Mouse (Mus musculus) embryonic facial prominence, embryonic 11.5 days (tissue): ENCODE data around the gene Ndufv1. TPM values are rescaled to one million over a fixed set of nuclear protein-coding genes. Genes with fewer than 3 reads are reported as not detected.
"Not testable (repeated sequence)": the region's sequence is repeated elsewhere in the genome, so short reads cannot be mapped to it uniquely, and the experiment has no call there.

Experiments
- ATAC-seq: fragments of 200-750 bp; cut with Nextera tagmentation; replicated peaks from 2 replicates; pipeline ENCODE4 v1.8.0; 2017; ENCODE audit warnings: low read depth; ENCODE audit not compliant: insufficient number of reproducible peaks, low FRiP score, low TSS enrichment
- DNase-seq: peaks from one replicate; pipeline ENCODE4 v3.0.0-alpha.2; 2015; ENCODE audit warnings: low spot score
- H3K27ac ChIP-seq: fragments of 300-500 bp; sonication (generic); replicated peaks from 2 replicates; pipeline ENCODE4 v1.5.1; 2014; ENCODE audit warnings: mild to moderate bottlenecking, low read depth, low read length, control low read depth
- H3K27me3 ChIP-seq: fragments of 300-500 bp; sonication (generic); 2 replicates; pipeline ENCODE4 v1.6.1; 2014; ENCODE audit warnings: mild to moderate bottlenecking, low read length, moderate library complexity, mixed read lengths; ENCODE audit not compliant: control insufficient read depth, insufficient read depth
- H3K36me3 ChIP-seq: fragments of 300-500 bp; sonication (generic); replicated peaks from 2 replicates; pipeline ENCODE4 v1.6.1; 2014; ENCODE audit warnings: low read depth, mild to moderate bottlenecking, low read length, moderate library complexity, mixed read lengths; ENCODE audit not compliant: control insufficient read depth, insufficient read depth
- H3K4me1 ChIP-seq: fragments of 300-500 bp; sonication (generic); 2 replicates; pipeline ENCODE4 v1.6.1; 2014; ENCODE audit warnings: low read length, mixed read lengths; ENCODE audit not compliant: control insufficient read depth, insufficient read depth
- H3K4me2 ChIP-seq: fragments of 300-500 bp; sonication (generic); 2 replicates; pipeline ENCODE4 v1.6.1; 2014; ENCODE audit warnings: low read depth, mild to moderate bottlenecking, control low read depth, low read length, moderate library complexity
- H3K4me3 ChIP-seq: fragments of 300-500 bp; sonication (generic); 2 replicates; pipeline ENCODE4 v1.5.1; 2014; ENCODE audit warnings: low read depth, low read length, control low read depth
- H3K9ac ChIP-seq: fragments of 300-500 bp; sonication (generic); replicated peaks from 2 replicates; pipeline ENCODE4 v1.6.1; 2014; ENCODE audit warnings: mild to moderate bottlenecking, control low read depth, low read length
- H3K9me3 ChIP-seq: fragments of 300-500 bp; sonication (generic); replicated peaks from 2 replicates; pipeline ENCODE4 v1.6.1; 2016; ENCODE audit warnings: mild to moderate bottlenecking, low read length, inconsistent platforms, mixed read lengths; ENCODE audit not compliant: control insufficient read depth
- WGBS: fragments of 180-500 bp; shearing (Covaris S2); extraction: QIAGEN DNeasy Blood & Tissue Kit; methylation state at CpG from one replicate; pipeline ENCODE4 v1.1.7; 2014; 5-methylcytosine and 5-hydroxymethylcytosine counted together
- polyA plus RNA-seq: library from polyadenylated mRNA; unstranded; fragments of >200 nt; fragmentation: Nextera tagmentation; extraction: Ambion mirVana; gene quantifications from 2 replicates; pipeline ENCODE4 v1.2.1, GENCODE M21; 2014

Ndufv1 gene
- polyA plus RNA-seq, 1 experiment from 2014 or later: 190 TPM

GRCm38 (mm10) chr19:3980309-3980708 lies 32.3 kb downstream of the Ndufv1 start:
- Histone ChIP-seq H3K36me3 (no peaks in the 10 kb centered on the region), H3K9ac (no peak overlapping the region)

GRCm38 (mm10) chr19:3975866-3976265 lies 36.7 kb downstream of the Ndufv1 start:
- no peaks in the 10 kb centered on the region for H3K4me1 ChIP-seq
- WGBS: 79% methylated on average over 2 of the region's 2 CpGs
- no peak overlapping the region for H3K27ac ChIP-seq
- H3K4me2 ChIP-seq: no peak overlapping the region
- H3K27me3 ChIP-seq: no peaks in the 10 kb centered on the region
- no peak for ATAC-seq
- H3K36me3 ChIP-seq: no peaks in the 10 kb centered on the region
- no peak for DNase-seq
- no peak overlapping the region for H3K4me3 ChIP-seq
- no peak overlapping the region for H3K9ac ChIP-seq
- no peaks in the 10 kb centered on the region for H3K9me3 ChIP-seq

More at GRCm38 (mm10) chr19:3980309-3980708, 32.3 kb downstream of the Ndufv1 start:
- Histone ChIP-seq H3K4me1 (no peaks in the 10 kb centered on the region; the same call in 1 of the 2 replicates), H3K9me3 (no peaks in the 10 kb centered on the region), H3K4me3 (no peak overlapping the region), H3K27ac (no peak overlapping the region), H3K4me2 (no peak overlapping the region), H3K27me3 (no peaks in the 10 kb centered on the region)
- WGBS: 18% methylated on average over 4 of the region's 4 CpGs
- ATAC-seq (peak; percentile 40; the same call in 1 of the 2 replicates), DNase-seq (peak; percentile 92)

GRCm38 (mm10) chr19:3974608-3975007 lies 38.0 kb downstream of the Ndufv1 start:
- ATAC-seq, H3K27me3 ChIP-seq, H3K36me3 ChIP-seq, H3K4me2 ChIP-seq, H3K4me3 ChIP-seq, DNase-seq, H3K9me3 ChIP-seq, H3K27ac ChIP-seq, H3K9ac ChIP-seq, H3K4me1 ChIP-seq: not testable (repeated sequence)
- WGBS: 82% methylated on average over 6 of the region's 6 CpGs

- DNase-seq (peak; percentile 47), ATAC-seq (no peak)
- WGBS: 33% methylated on average over 9 of the region's 9 CpGs
- Histone ChIP-seq H3K27ac (peak within 1 kb of the TSS; percentile 20; the same call in 1 of the 2 replicates), H3K27me3 (no peaks in the 10 kb centered on the region), H3K9ac (no peak within 1 kb of the TSS), H3K36me3 (no peaks in the 10 kb centered on the region), H3K4me1 (no peaks in the 10 kb centered on the region), H3K4me3 (no peak within 1 kb of the TSS), H3K4me2 (no peak within 1 kb of the TSS), H3K9me3 (no peaks in the 10 kb centered on the region)
Measured at GRCm38 (mm10) chr19:3972229-3972628, 40.4 kb downstream of the Ndufv1 start, which contains the start of gene Aldh3b2. TSS of gene Aldh3b2 (plus strand) at chr19:3972328.

GRCm38 (mm10) chr19:3967258-3967657 lies 45.3 kb downstream of the Ndufv1 start:
- Histone ChIP-seq H3K4me2 (no peak overlapping the region), H3K27me3 (no peaks in the 10 kb centered on the region), H3K36me3 (no peaks in the 10 kb centered on the region), H3K4me1 (no peaks in the 10 kb centered on the region), H3K9me3 (no peaks in the 10 kb centered on the region), H3K4me3 (no peak overlapping the region), H3K9ac (no peak overlapping the region), H3K27ac (no peak overlapping the region)
- no peak for ATAC-seq
- no peak for DNase-seq
- WGBS: 65% methylated on average over 3 of the region's 3 CpGs

GRCm38 (mm10) chr19:3966330-3967075 lies 46.1 kb downstream of the Ndufv1 start:
- Histone ChIP-seq H3K4me1 (no peaks in the 10 kb centered on the region), H3K36me3 (no peaks in the 10 kb centered on the region), H3K9me3 (no peaks in the 10 kb centered on the region), H3K9ac (no peak overlapping the region), H3K4me2 (no peak overlapping the region), H3K4me3 (no peak overlapping the region), H3K27me3 (no peaks in the 10 kb centered on the region), H3K27ac (no peak overlapping the region)
- 77% methylated on average over 11 of the region's 11 CpGs for WGBS
- ATAC-seq (no peak), DNase-seq (peak; percentile 21)

GRCm38 (mm10) chr19:3964030-3964429 lies 48.6 kb downstream of the Ndufv1 start:
- 69% methylated on average over 4 of the region's 4 CpGs for WGBS
- Histone ChIP-seq H3K4me3 (no peak overlapping the region), H3K9me3 (no peaks in the 10 kb centered on the region), H3K27me3 (no peaks in the 10 kb centered on the region), H3K27ac (no peak overlapping the region), H3K4me2 (no peak overlapping the region), H3K4me1 (no peaks in the 10 kb centered on the region), H3K9ac (no peak overlapping the region), H3K36me3 (no peaks in the 10 kb centered on the region)
- DNase-seq: no peak
- no peak for ATAC-seq

- DNase-seq: peak; percentile 29
- no peak overlapping the region for H3K4me2 ChIP-seq
- no peaks in the 10 kb centered on the region for H3K4me1 ChIP-seq
- no peaks in the 10 kb centered on the region for H3K9me3 ChIP-seq
- H3K27me3 ChIP-seq: no peaks in the 10 kb centered on the region
- H3K4me3 ChIP-seq: no peak overlapping the region
- H3K27ac ChIP-seq: no peak overlapping the region
- 18% methylated on average over 2 of the region's 2 CpGs for WGBS
- H3K36me3 ChIP-seq: no peaks in the 10 kb centered on the region
- H3K9ac ChIP-seq: no peak overlapping the region
- no peak for ATAC-seq
Measured at GRCm38 (mm10) chr19:3962469-3962868, 50.1 kb downstream of the Ndufv1 start.
